Mouse (Mus musculus) ES-E14 (cell line): ENCODE data around the gene Adcy9. TPM values are rescaled to one million over a fixed set of nuclear protein-coding genes. Genes with fewer than 3 reads are reported as not detected.

ENCODE experiments used
- DNase-seq: peaks from one replicate; pipeline ENCODE4 v3.0.0-alpha.2; 2013; ENCODE audit warnings: low read depth, low spot score
- H3K27ac ChIP-seq: 2 replicates; pipeline ENCODE4 v1.5.1; 2012; ENCODE audit warnings: low read depth, mild to moderate bottlenecking, low read length, moderate library complexity, mixed read lengths; ENCODE audit not compliant: poor library complexity, insufficient read depth, severe bottlenecking
- H3K36me3 ChIP-seq: 2 replicates; pipeline ENCODE4 v1.6.1; 2012; ENCODE audit warnings: mild to moderate bottlenecking, low read length, moderate library complexity, mixed read lengths; ENCODE audit not compliant: control insufficient read depth, poor library complexity, insufficient read depth, severe bottlenecking
- H3K4me1 ChIP-seq, 2 experiments: fragments of 150-350 bp in 1 of 2; sonication (generic) in 1 of 2; 2 replicates each; pipeline ENCODE4 v1.6.1; 2012; ENCODE audit warnings: low read length in 2 of 2, mild to moderate bottlenecking in 1 of 2, mixed read lengths in 1 of 2; ENCODE audit not compliant: control insufficient read depth in 2 of 2, insufficient read depth in 2 of 2, poor library complexity in 1 of 2
- H3K4me3 ChIP-seq, 2 experiments: fragments of 150-350 bp in 1 of 2; sonication (generic) in 1 of 2; 2 replicates each; pipeline ENCODE4 v1.5.1; 2012; ENCODE audit warnings: low read length in 2 of 2, low read depth in 1 of 2, mild to moderate bottlenecking in 1 of 2, mixed read lengths in 1 of 2; ENCODE audit not compliant: insufficient read depth in 1 of 2, poor library complexity in 1 of 2, severe bottlenecking in 1 of 2
- H3K9ac ChIP-seq: 2 replicates; pipeline ENCODE4 v1.6.1; 2012; ENCODE audit warnings: low read depth, mild to moderate bottlenecking, low read length, mixed read lengths; ENCODE audit not compliant: poor library complexity, insufficient read depth, severe bottlenecking
- H3K9me3 ChIP-seq: fragments of 150-350 bp; sonication (generic); 2 replicates; pipeline ENCODE4 v1.6.1; 2012; ENCODE audit warnings: low read depth, mild to moderate bottlenecking, low read length; ENCODE audit not compliant: control insufficient read depth, insufficient read depth
- CHD2 ChIP-seq: IDR thresholded peaks from 2 replicates; pipeline ENCODE4 v1.6.1; 2014; ENCODE audit warnings: mild to moderate bottlenecking, low read depth, low read length, inconsistent platforms
- HCFC1 ChIP-seq: IDR thresholded peaks from 2 replicates; pipeline ENCODE4 v1.6.1; 2012; ENCODE audit warnings: low read length, inconsistent platforms, borderline replicate concordance; ENCODE audit not compliant: insufficient read depth
- MAFK ChIP-seq: IDR thresholded peaks from 2 replicates; pipeline ENCODE4 v1.6.1; 2014; ENCODE audit warnings: mild to moderate bottlenecking, low read depth, low read length, inconsistent platforms; ENCODE audit not compliant: insufficient read depth
- ZC3H11A ChIP-seq: IDR thresholded peaks from 2 replicates; pipeline ENCODE4 v1.6.1; 2012; ENCODE audit warnings: low read depth, mild to moderate bottlenecking, inconsistent platforms, low read length, borderline replicate concordance
- ZNF384 ChIP-seq: IDR thresholded peaks from 2 replicates; pipeline ENCODE4 v1.6.1; 2012; ENCODE audit warnings: low read depth, low read length, inconsistent platforms
- in situ Hi-C, 2 experiments: fragments of 600-800 bp; cut with MboI; formaldehyde crosslinking; loops; one replicate each; pipeline ENCODE4 v1.15.1; 2025; ENCODE audit warnings: low sequenced_read_pairs in 2 of 2, inconsistent platforms in 1 of 2; ENCODE audit not compliant: unreplicated experiment in 2 of 2
- total RNA-seq: library from RNA; depleted of rRNA; stranded (reverse); fragments of 300-350 nt; gene quantifications from 2 replicates; pipeline ENCODE4 v1.2.3, GENCODE M21; 2012; rRNA removed

The Adcy9 gene
- 5.2 and 8.4 TPM in 2 replicates for total RNA-seq

- H3K9ac ChIP-seq: peak within 1 kb of the TSS; percentile 66
- peak within 1 kb of the TSS; percentile 82 to 90 for H3K4me3 ChIP-seq
- peak; percentile 76 for DNase-seq
- in situ Hi-C loops: no loop called here
- TF ChIP-seq ZNF384 (no peak), CHD2 (no peak)
- H3K4me1 ChIP-seq: peaks cover 0 to 2% of the 10 kb centered on the region in 2 experiments; a peak in 1 of 4 replicates
- no peak within 1 kb of the TSS for H3K27ac ChIP-seq
- no peaks in the 10 kb centered on the region; the same call in 1 of the 2 replicates for H3K36me3 ChIP-seq
- no peaks in the 10 kb centered on the region for H3K9me3 ChIP-seq
These were observed at the start of gene Adcy9 for GRCm38 (mm10) chr16:4420298-4421054. Gene Adcy9, minus strand, starts transcription at chr16:4420498.

DNA sequence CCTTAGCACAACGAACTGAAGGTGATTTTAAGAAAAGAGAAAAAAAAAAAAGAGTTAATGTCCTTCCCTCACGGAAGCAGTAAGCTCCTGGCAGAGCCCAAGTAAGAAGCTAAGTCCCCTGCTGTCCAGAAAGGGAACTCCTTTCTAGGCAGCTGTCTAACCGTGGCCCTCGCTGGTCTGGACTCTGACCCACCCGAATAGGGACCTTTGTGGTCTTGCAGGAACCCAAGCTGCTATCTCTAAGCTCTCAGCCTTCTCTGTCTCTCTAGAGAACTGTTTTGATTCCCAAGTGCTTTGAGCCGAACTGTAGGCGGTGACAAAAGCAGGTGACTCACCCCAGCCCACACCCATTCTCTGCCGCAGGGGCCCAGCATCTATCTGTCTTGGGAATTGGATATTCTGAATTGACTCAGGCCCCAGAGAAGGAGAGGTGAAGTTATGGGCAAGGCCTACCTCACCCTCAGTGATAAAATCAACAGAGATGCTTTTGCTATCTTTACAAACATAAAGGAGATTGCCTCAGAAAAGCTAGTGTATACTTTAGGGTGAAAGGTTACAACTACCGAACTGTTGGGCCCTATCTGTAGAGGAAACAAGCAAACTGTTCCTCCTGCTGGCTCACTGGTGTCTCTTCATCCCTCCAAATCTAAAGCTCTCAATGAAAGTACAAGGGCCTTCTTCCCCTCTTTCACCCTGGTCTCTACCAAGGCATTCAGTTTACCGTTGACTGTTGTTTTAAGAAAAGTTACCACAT, 49.5 kb upstream of the Adcy9 start:
- in situ Hi-C loops: no loop called here
- Histone ChIP-seq H3K4me1 (peaks cover 0 to 2% of the 10 kb centered on the region in 2 experiments; a peak in 1 of 4 replicates), H3K9ac (no peak overlapping the region), H3K36me3 (no peaks in the 10 kb centered on the region), H3K27ac (no peak overlapping the region), H3K9me3 (no peaks in the 10 kb centered on the region), H3K4me3 (no peak overlapping the region)
- DNase-seq: no peak
- no peak for TF ChIP-seq ZNF384
- TF ChIP-seq MAFK: no peak
- no peak for TF ChIP-seq HCFC1
- no peak for TF ChIP-seq CHD2
- TF ChIP-seq ZC3H11A: no peak

DNA sequence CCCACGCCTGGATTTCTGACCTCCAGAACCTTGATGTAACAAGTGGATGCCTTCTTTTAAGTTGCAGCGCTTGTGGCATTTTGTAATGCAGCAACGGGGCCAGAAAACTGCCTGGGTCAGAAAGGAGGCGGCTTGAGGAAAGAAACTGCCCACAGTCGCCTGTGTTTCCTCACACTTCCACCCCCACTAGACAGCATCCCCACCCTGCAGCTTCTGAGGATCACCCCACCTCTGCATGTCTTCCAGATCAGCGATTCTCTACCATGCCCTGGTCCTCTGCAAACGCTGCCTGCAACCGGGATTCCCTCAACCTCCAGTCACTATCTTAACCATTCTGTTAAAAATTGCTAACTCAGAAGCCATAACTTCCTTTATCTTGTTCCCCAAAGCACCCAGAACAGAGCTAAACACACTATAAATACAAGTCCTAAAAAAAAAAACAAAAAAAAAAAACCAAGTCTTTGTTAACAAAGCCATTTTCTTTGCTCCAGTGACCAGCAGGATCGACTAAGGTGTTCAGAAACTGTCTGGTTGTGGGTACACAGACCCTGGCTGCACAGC, 44.3 kb upstream of the Adcy9 start:
- TF ChIP-seq CHD2: no peak
- no peak for TF ChIP-seq HCFC1
- TF ChIP-seq MAFK: no peak
- TF ChIP-seq ZNF384: no peak
- no peak for TF ChIP-seq ZC3H11A
- Histone ChIP-seq H3K27ac (no peak overlapping the region), H3K9ac (no peak overlapping the region), H3K4me3 (no peak overlapping the region), H3K9me3 (no peaks in the 10 kb centered on the region), H3K36me3 (no peaks in the 10 kb centered on the region), H3K4me1 (peaks cover 0 to 2% of the 10 kb centered on the region in 2 experiments; a peak in 1 of 4 replicates)
- no peak for DNase-seq
- in situ Hi-C loops: no loop called here

DNA sequence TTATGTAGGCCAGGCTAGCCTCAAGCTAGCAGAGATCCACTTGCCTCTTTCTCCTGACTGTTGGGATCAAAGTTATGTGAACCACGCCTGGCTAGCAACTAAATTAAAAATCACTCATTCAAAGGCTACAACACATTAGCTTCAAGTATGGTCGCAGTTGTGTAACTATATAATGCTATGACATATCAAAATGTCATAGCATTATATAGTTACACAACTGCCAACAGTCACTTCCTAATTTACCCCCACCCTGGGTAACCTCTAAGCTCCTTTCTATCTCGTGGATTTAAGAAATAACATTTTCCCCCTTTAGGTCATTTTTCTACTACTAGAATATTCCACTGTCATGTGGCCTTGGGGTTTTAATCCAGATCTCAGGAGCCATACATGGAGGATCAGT, 37.6 kb upstream of the Adcy9 start:
- Histone ChIP-seq H3K36me3 (no peaks in the 10 kb centered on the region), H3K27ac (no peak overlapping the region), H3K4me3 (no peak overlapping the region), H3K9me3 (no peaks in the 10 kb centered on the region), H3K9ac (no peak overlapping the region), H3K4me1 (no peaks in the 10 kb centered on the region)
- no peak for DNase-seq
- in situ Hi-C loops: no loop called here
- TF ChIP-seq ZNF384: no peak
- no peak for TF ChIP-seq CHD2
- TF ChIP-seq MAFK: no peak
- TF ChIP-seq ZC3H11A: no peak
- no peak for TF ChIP-seq HCFC1
